32 mouse cellular contexts compared by ENCODE assay signal in the genomic region with DNA sequence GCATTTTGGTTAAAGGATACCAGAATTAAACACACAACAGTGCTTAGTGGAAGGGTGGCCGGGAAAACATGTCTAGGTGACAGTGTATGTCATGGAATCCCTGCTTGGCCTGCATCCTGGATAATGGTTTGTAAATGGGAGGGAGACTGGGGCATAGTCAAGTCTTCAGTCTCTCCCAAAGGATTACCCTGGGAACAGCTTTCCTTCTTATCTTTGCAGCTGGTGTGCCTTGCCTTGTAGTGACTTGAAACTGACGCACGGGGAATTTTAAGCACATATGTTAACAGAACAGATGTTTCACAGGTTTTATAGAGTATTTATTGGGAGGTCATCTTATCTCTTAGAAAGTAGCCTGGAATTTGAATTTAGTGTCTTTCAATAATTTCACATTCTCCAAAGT. TPM values are rescaled to one million over a fixed set of nuclear protein-coding genes. Genes with fewer than 3 reads are reported as not detected.
"Had no signal": no experiment of that assay in that cellular context is flagged by ENCODE, and none has a peak within 500 bp of the region (broad histone marks: within the 10 kb centered on the region; RNA-seq: fewer than 3 reads in every experiment).

No protein-coding gene starts in this region.

- H3K27me3 ChIP-seq: limb, embryonic 12.5 days; limb, embryonic 13.5 days; limb, embryonic 15.5 days; liver, embryonic 12.5 days; liver, embryonic 13.5 days; liver, embryonic 15.5 days; lung, embryonic 15.5 days; megakaryocyte, embryonic 14.5 days; midbrain, embryonic 12.5 days; midbrain, embryonic 13.5 days; midbrain, embryonic 15.5 days; neural tube, embryonic 12.5 days had no signal

- H3K4me2 ChIP-seq: limb, embryonic 12.5 days; limb, embryonic 13.5 days; limb, embryonic 15.5 days; liver, embryonic 11.5 days; liver, embryonic 12.5 days; liver, embryonic 13.5 days; liver, embryonic 15.5 days; lung, embryonic 14.5 days; lung, embryonic 15.5 days; midbrain, embryonic 11.5 days; midbrain, embryonic 12.5 days; midbrain, embryonic 13.5 days; midbrain, embryonic 15.5 days; neural tube, embryonic 12.5 days had no signal

- H3K36me3 ChIP-seq: limb, embryonic 10.5 days; limb, embryonic 12.5 days; limb, embryonic 13.5 days; limb, embryonic 15.5 days; liver, embryonic 12.5 days; liver, embryonic 13.5 days; liver, embryonic 15.5 days; lung, embryonic 15.5 days; midbrain, embryonic 10.5 days; midbrain, embryonic 12.5 days; midbrain, embryonic 13.5 days; midbrain, embryonic 15.5 days; neural tube, embryonic 12.5 days had no signal

- DNase-seq: left cerebral cortex, postnatal 4 days; liver; liver, embryonic 13.5 days; liver, postnatal 0 days; lung, adult 18-20 months; lung, adult 2 months; lung, embryonic 14.5 days; lung, postnatal 10 days; lung, postnatal 14 days; lung, postnatal 36 days; lung, postnatal 4 days; midbrain, embryonic 14.5 days had no signal

- H3K4me3 ChIP-seq: limb, embryonic 10.5 days; limb, embryonic 12.5 days; limb, embryonic 13.5 days; limb, embryonic 15.5 days; liver, embryonic 12.5 days; liver, embryonic 13.5 days; liver, embryonic 15.5 days; lung, embryonic 15.5 days; megakaryocyte, embryonic 14.5 days; midbrain, embryonic 10.5 days; midbrain, embryonic 12.5 days; midbrain, embryonic 13.5 days; midbrain, embryonic 15.5 days; neural tube, embryonic 12.5 days had no signal

RNA-seq across cellular contexts. Expression of gene Lypd6, which starts 18.5 kb away (rescaled TPM):
- total RNA-seq: megakaryocyte progenitor cell, adult 5-6 weeks; megakaryocyte, adult 5-6 weeks; megakaryocyte-erythroid progenitor cell, adult 5-6 weeks; monocyte, adult 5-6 weeks had no signal
- polyA plus RNA-seq: macrophage had no signal
